Mouse (Mus musculus): ENCODE results near the gene AK157302. TPM values are rescaled to one million over a fixed set of nuclear protein-coding genes. Genes with fewer than 3 reads are reported as not detected.
A peak's percentile ranks its signal among the peaks of the same experiment; 100 is the strongest.
"Not testable (repeated sequence)": the region's sequence is repeated elsewhere in the genome, so short reads cannot be mapped to it uniquely, and the experiment has no call there.

Gene AK157302
- polyA plus RNA-seq, 2 experiments: 0.66 to 0.94 TPM

DNA sequence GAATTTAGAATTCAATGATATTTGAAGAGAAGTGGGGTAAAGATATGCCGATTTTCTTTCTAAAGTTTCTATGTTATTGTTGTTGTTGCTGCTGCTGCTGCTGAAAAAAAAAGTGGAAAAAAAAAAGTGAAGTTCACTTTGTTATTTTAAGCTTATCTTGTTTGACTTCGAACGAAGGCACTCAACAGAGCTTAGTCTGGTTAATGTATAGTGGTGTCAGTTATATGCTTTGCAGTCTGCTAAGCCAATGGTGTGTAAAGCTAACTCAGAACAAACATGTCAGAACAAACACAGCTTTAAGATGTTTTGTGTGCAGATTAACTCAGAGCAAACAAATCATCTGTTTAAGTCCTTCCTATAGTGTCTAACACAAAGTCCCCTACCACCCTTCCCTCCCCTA is 40.9 kb upstream of the AK157302 start:
- H3K4me3 ChIP-seq (ENCODE audit: insufficient read depth in 1 of 2, low read depth in 2 of 2, low read length in 2 of 2): peak overlapping the region in 1 of 2 experiments; percentile 68; a peak in 2 of 4 replicates
- 54% methylated on average over 3 of the region's 3 CpGs for WGBS (ENCODE audit: insufficient replicate concordance)
- TF ChIP-seq EP300 (IDR thresholded peaks at IDR 0.05; ENCODE audit: low read depth): no peak
- TF ChIP-seq CTCF (IDR thresholded peaks at IDR 0.05; ENCODE audit: low read depth): no peak

DNA sequence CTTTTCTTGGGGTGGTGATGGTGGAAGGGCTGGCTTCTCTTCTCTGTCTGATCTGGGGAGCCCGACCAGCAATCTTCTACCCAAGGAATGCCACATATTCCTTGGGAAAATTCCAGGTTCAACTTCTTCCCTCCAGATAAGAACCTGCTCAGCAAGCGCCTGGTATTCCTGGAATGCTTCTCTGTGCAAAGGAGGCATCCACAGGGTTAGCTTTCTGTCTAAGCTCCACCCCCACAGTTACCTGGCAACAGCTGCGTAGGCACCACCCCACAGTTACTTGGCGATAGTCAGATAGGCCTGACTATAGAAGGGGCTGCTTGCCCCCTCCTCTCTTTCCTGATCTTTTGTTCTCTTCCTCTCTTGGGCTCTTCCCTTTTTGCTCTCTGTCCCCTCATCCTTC is 38.7 kb upstream of the AK157302 start:
- Histone ChIP-seq H3K4me2 (ENCODE audit: low read depth) (no peak overlapping the region), H3K9me3 (ENCODE audit: control insufficient read depth, low read length) (no peaks in the 10 kb centered on the region), H3K27me3 (ENCODE audit: control insufficient read depth, insufficient read depth, low read length) (no peaks in the 10 kb centered on the region), H3K9ac (replicated peaks) (no peak overlapping the region), H3K4me3 (ENCODE audit: insufficient read depth in 1 of 2, low read depth in 2 of 2, low read length in 2 of 2) (no peak overlapping the region), H3K4me1 (replicated peaks; ENCODE audit: control insufficient read depth in 2 of 2, insufficient read depth in 2 of 2, low read length in 1 of 2) (peaks cover 2 to 13% of the 10 kb centered on the region in 2 experiments; a peak in 3 of 4 replicates), H3K36me3 (replicated peaks; ENCODE audit: control insufficient read depth, insufficient read depth, low read depth) (no peaks in the 10 kb centered on the region), H3K27ac (no peak overlapping the region)
- DNase-seq (ENCODE audit: low read depth in 3 of 3, low spot score in 3 of 3): no peak
- WGBS (ENCODE audit: insufficient replicate concordance): 26% methylated on average over 4 of the region's 4 CpGs
- TF ChIP-seq CTCF (IDR thresholded peaks at IDR 0.05; ENCODE audit: low read depth) (no peak), EP300 (IDR thresholded peaks at IDR 0.05; ENCODE audit: low read depth) (no peak)
- ATAC-seq (ENCODE audit: insufficient read depth): no peak

More for the DNA sequence above, 40.9 kb upstream of the AK157302 start:
- peaks cover 2 to 13% of the 10 kb centered on the region in 2 experiments; a peak in 3 of 4 replicates for H3K4me1 ChIP-seq (replicated peaks; ENCODE audit: control insufficient read depth in 2 of 2, insufficient read depth in 2 of 2, low read length in 1 of 2)
- no peaks in the 10 kb centered on the region for H3K27me3 ChIP-seq (ENCODE audit: control insufficient read depth, insufficient read depth, low read length)
- no peaks in the 10 kb centered on the region for H3K36me3 ChIP-seq (replicated peaks; ENCODE audit: control insufficient read depth, insufficient read depth, low read depth)
- peak; percentile 59; the same call in 1 of the 2 replicates for ATAC-seq (ENCODE audit: insufficient read depth)
- no peak overlapping the region for H3K27ac ChIP-seq
- DNase-seq (ENCODE audit: low read depth in 3 of 3, low spot score in 3 of 3): no peak
- no peaks in the 10 kb centered on the region for H3K9me3 ChIP-seq (ENCODE audit: control insufficient read depth, low read length)
- no peak overlapping the region for H3K9ac ChIP-seq (replicated peaks)
- H3K4me2 ChIP-seq (ENCODE audit: low read depth): peak overlapping the region; percentile 77

DNA sequence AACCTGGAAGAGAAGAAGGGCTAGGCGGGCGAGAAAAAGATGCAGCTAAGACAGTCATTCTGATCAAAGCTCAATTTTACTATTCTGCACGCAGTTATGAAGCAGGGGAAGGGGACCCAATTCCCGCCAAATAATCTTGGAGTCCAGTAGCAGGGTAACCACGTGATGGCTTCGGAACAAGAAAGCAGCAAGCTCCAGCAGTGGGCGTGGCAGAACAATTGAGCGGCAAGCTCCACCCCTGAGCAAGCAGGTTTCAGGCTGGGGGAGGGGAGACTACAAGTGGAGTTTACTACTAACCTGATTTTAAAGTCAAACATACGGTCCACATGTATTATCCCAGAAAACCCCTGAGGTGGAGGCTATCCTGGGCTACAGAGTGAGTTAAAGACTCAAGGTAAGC is 32.5 kb upstream of the AK157302 start:
- H3K36me3 ChIP-seq (replicated peaks; ENCODE audit: control insufficient read depth, insufficient read depth, low read depth); H3K9me3 ChIP-seq (ENCODE audit: control insufficient read depth, low read length); H3K4me1 ChIP-seq (replicated peaks; ENCODE audit: control insufficient read depth in 2 of 2, insufficient read depth in 2 of 2, low read length in 1 of 2); H3K27me3 ChIP-seq (ENCODE audit: control insufficient read depth, insufficient read depth, low read length); H3K4me3 ChIP-seq (ENCODE audit: insufficient read depth in 1 of 2, low read depth in 2 of 2, low read length in 2 of 2); H3K9ac ChIP-seq (replicated peaks); ATAC-seq (ENCODE audit: insufficient read depth); H3K4me2 ChIP-seq (ENCODE audit: low read depth); H3K27ac ChIP-seq; DNase-seq (ENCODE audit: low read depth in 3 of 3, low spot score in 3 of 3): not testable (repeated sequence)
- 40% methylated on average over 9 of the region's 9 CpGs for WGBS (ENCODE audit: insufficient replicate concordance)

DNA sequence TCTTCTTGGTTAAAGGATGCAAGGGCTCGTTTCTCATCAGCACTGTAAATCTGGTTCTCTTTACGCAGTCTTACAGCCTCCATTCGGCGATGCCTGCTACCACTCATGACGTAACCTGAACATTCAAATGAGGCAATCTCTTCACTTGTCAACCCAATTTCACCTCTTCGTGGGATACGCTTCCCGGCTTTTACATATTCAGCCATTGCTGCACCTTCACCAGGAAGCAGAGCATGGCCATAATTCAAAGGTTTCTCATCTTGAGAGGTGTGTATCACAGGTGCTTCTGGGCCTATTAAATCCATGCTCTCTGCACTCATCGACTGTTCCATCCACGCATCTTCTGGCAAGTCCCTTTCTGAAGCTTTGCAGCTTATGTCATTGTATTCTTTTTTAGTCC is 27.7 kb upstream of the AK157302 start:
- no peak for DNase-seq (ENCODE audit: low read depth in 3 of 3, low spot score in 3 of 3)
- Histone ChIP-seq H3K27ac (no peak overlapping the region), H3K9ac (replicated peaks) (no peak overlapping the region), H3K9me3 (ENCODE audit: control insufficient read depth, low read length) (no peaks in the 10 kb centered on the region), H3K27me3 (ENCODE audit: control insufficient read depth, insufficient read depth, low read length) (peaks cover 8% of the 10 kb centered on the region), H3K36me3 (replicated peaks; ENCODE audit: control insufficient read depth, insufficient read depth, low read depth) (no peaks in the 10 kb centered on the region), H3K4me1 (replicated peaks; ENCODE audit: control insufficient read depth in 2 of 2, insufficient read depth in 2 of 2, low read length in 1 of 2) (peaks cover 3 to 6% of the 10 kb centered on the region in 2 experiments), H3K4me3 (ENCODE audit: insufficient read depth in 1 of 2, low read depth in 2 of 2, low read length in 2 of 2) (no peak overlapping the region), H3K4me2 (ENCODE audit: low read depth) (peak overlapping the region; percentile 97)
- TF ChIP-seq CTCF (IDR thresholded peaks at IDR 0.05; ENCODE audit: low read depth) (no peak), EP300 (IDR thresholded peaks at IDR 0.05; ENCODE audit: low read depth) (no peak)
- WGBS (ENCODE audit: insufficient replicate concordance): 70% methylated on average over 10 of the region's 10 CpGs
- ATAC-seq (ENCODE audit: insufficient read depth): no peak

DNA sequence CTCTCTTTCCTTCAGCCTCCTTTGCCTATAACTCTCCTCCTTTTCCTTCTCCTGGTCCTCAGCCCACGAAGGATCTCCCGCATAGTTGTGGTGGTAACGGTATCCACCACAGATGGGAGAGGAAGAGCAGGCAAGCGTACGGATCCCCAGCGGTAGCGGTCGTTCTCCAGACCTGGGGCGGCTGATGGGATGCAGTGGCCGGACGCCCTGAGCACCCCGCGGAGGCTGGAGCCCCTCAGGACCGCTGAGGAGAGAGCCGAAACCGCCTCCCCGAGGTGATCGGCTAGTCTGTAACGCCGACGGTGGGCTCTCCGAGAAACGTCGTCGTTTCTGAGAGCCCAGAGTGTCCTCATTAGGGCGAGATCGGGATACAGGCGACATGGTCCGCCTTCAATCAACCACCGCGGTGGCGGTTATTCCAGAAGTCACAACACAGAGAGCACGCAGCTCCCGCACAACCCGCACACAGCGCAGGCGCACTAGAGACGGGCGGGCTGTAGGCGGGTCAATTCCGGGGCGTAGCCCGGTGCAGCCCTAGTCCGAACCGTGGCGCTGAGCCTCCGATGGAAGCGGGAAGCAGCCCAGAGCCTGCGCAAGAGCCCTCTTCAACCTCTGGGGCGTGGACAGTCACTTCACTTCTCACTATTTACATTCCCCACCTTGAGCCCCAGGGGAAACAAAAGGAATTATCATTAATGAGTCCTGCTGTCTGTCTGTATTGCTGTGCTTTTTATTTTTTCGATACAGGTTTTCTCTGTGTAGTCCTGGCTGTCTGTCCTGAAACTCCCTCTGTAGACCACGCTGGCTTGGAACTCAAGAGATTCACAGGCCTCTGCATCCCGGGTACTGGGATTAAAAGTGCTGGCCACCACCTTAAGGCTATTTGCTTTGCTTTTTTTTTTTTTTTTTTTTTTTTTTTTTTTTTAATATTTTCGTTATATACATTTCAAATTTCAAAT is 26.7 kb upstream of the AK157302 start, which contains the start of gene Nkapl:
TSS of gene Nkapl (minus strand) at position 449 of the 959 bp plus-strand sequence.
- no peaks in the 10 kb centered on the region for H3K9me3 ChIP-seq (ENCODE audit: control insufficient read depth, low read length)
- peak; percentile 81 to 85 (median 82) for DNase-seq (ENCODE audit: low read depth in 3 of 3, low spot score in 3 of 3)
- H3K36me3 ChIP-seq (replicated peaks; ENCODE audit: control insufficient read depth, insufficient read depth, low read depth): no peaks in the 10 kb centered on the region
- peak within 1 kb of the TSS; percentile 97 for H3K4me2 ChIP-seq (ENCODE audit: low read depth)
- under 1% methylated on average over 54 of the region's 54 CpGs for WGBS (ENCODE audit: insufficient replicate concordance)
- TF ChIP-seq CTCF (IDR thresholded peaks at IDR 0.05; ENCODE audit: low read depth) (peak; percentile 29), EP300 (IDR thresholded peaks at IDR 0.05; ENCODE audit: low read depth) (no peak)
- peaks cover 7 to 8% of the 10 kb centered on the region in 2 experiments for H3K4me1 ChIP-seq (replicated peaks; ENCODE audit: control insufficient read depth in 2 of 2, insufficient read depth in 2 of 2, low read length in 1 of 2)
- no peak within 1 kb of the TSS for H3K27ac ChIP-seq
- ATAC-seq (ENCODE audit: insufficient read depth): peak; percentile 100
- peak within 1 kb of the TSS; percentile 64 to 84 for H3K4me3 ChIP-seq (ENCODE audit: insufficient read depth in 1 of 2, low read depth in 2 of 2, low read length in 2 of 2)
- peaks cover 8% of the 10 kb centered on the region for H3K27me3 ChIP-seq (ENCODE audit: control insufficient read depth, insufficient read depth, low read length)
- H3K9ac ChIP-seq (replicated peaks): peak within 1 kb of the TSS; percentile 76
